Mouse (Mus musculus): ENCODE measurements at regions not wholly inside any gene's neighbourhood (a gene's known extent, or its start where the extent isn't known, plus 50 kb on each side); places are given as distances from the start of the nearest gene placed in this dataset.
A peak's percentile ranks its signal among the peaks of the same experiment; 100 is the strongest.

DNA sequence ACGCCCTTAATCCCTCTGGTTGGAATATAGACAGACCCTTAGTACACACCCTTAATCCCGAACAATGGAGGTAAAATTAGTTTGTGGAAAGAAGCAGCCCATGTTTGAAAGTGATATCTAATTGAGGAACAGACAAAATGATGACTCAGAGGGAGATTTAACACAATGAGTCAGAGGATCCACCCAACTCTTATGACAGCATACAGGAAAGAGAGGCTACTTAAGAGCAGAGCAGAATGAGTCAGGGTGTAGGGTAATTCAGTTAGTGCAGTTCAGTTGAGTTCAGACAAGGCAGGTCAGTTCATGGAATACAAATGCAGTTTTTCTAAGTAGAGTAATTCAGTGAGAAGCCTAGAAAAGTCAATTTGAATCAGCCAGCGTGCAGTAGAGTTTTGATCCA, 382.6 kb downstream of the Fat4 start (continued):
- TF ChIP-seq SMC3 (IDR thresholded peaks at IDR 0.05; ENCODE audit: low read depth, low read length) (no peak), HCFC1 (IDR thresholded peaks at IDR 0.05; ENCODE audit: low read depth, low read length) (no peak), JUN (IDR thresholded peaks at IDR 0.05; ENCODE audit: insufficient read depth, low read depth, low read length) (peak; percentile 93), GABPA (IDR thresholded peaks at IDR 0.05; ENCODE audit: insufficient replicate concordance, low read depth, low read length) (no peak), NELFE (IDR thresholded peaks at IDR 0.05; ENCODE audit: low read depth, low read length) (no peak), ETS1 (conservative IDR thresholded peaks at IDR 0.05; ENCODE audit: low read depth, low read length) (peak; percentile 86), MAFK (IDR thresholded peaks at IDR 0.05; ENCODE audit: insufficient replicate concordance, low read length) (0 out of 2 replicates have a peak, but pooled peaks have one; percentile 60), RCOR1 (conservative IDR thresholded peaks at IDR 0.05; ENCODE audit: low read depth, low read length) (peak; percentile 86; the same call in 1 of the 2 replicates), ZMIZ1 (IDR thresholded peaks at IDR 0.05; ENCODE audit: low read depth, low read length) (no peak)

DNA sequence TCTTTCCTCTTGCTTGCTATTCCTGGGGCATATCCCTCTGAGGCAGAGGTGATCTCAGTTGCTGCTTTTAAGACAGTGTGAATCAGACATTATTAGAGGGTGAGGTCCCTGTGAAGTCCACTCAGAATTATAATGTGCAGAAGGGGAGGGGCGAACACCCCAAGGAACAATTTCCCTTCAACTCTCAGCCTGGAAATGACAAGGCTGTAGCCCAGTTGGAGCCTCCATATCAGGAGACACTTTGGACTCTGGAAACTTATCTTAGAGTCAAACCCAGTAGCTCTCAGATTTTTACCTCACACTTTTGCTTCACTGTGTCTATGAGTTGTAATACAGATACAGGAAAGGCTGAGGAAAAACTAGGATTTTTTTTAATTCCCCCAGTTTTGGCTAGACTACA, 385.9 kb downstream of the Fat4 start:
- TF ChIP-seq ZC3H11A (IDR thresholded peaks at IDR 0.05; ENCODE audit: low read depth, low read length) (no peak), KAT2A (IDR thresholded peaks at IDR 0.05; ENCODE audit: insufficient replicate concordance, low read length) (no peak), MYC (IDR thresholded peaks at IDR 0.05; ENCODE audit: low read depth, low read length) (no peak), MEF2A (IDR thresholded peaks at IDR 0.05; ENCODE audit: borderline replicate concordance, low read depth, low read length) (no peak), EP300 (IDR thresholded peaks at IDR 0.05; ENCODE audit: low read length) (no peak), MAFK (IDR thresholded peaks at IDR 0.05; ENCODE audit: insufficient replicate concordance, low read length) (no peak), HCFC1 (IDR thresholded peaks at IDR 0.05; ENCODE audit: low read depth, low read length) (no peak), NRF1 (IDR thresholded peaks at IDR 0.05; ENCODE audit: low read depth, low read length) (no peak), ZKSCAN1 (IDR thresholded peaks at IDR 0.05; ENCODE audit: borderline replicate concordance, low read depth, low read length) (no peak), JUN (IDR thresholded peaks at IDR 0.05; ENCODE audit: insufficient read depth, low read depth, low read length) (no peak), ZNF384 (IDR thresholded peaks at IDR 0.05; ENCODE audit: low read depth, low read length) (no peak), BHLHE40 (IDR thresholded peaks at IDR 0.05; ENCODE audit: low read depth, low read length) (no peak), CHD1 (IDR thresholded peaks at IDR 0.05; ENCODE audit: low read depth, low read length) (no peak), JUND (conservative IDR thresholded peaks at IDR 0.05; ENCODE audit: low read depth, low read length) (no peak), CHD2 (IDR thresholded peaks at IDR 0.05; ENCODE audit: low read length) (no peak), SMC3 (IDR thresholded peaks at IDR 0.05; ENCODE audit: low read depth, low read length) (no peak), TBP (conservative IDR thresholded peaks at IDR 0.05; ENCODE audit: low read depth, low read length) (no peak)
- Histone ChIP-seq H3K4me2 (ENCODE audit: insufficient read depth, low read depth, poor library complexity, severe bottlenecking) (no peak overlapping the region), H3K4me1 (ENCODE audit: control insufficient read depth in 1 of 2, insufficient read depth in 2 of 2) (peaks cover 0 to 25% of the 10 kb centered on the region in 2 experiments; a peak in 2 of 4 replicates), H3K9ac (ENCODE audit: insufficient read depth, low read depth) (no peak overlapping the region), H3K79me2 (replicated peaks; ENCODE audit: control insufficient read depth, extremely low read depth, insufficient read depth, poor library complexity, severe bottlenecking) (no peaks in the 10 kb centered on the region), H3K9me3 (replicated peaks; ENCODE audit: low read length) (no peaks in the 10 kb centered on the region), H3K4me3 (replicated peaks in 1 of 3; ENCODE audit: low read depth in 2 of 3, low read length in 2 of 3, poor library complexity in 1 of 3) (no peak overlapping the region), H3K27me3 (replicated peaks) (no peaks in the 10 kb centered on the region), H3K36me3 (replicated peaks in 1 of 2; ENCODE audit: control insufficient read depth in 1 of 2, insufficient read depth in 1 of 2, low read length in 1 of 2) (no peaks in the 10 kb centered on the region), H3K27ac (ENCODE audit: insufficient read depth, low read depth) (no peak overlapping the region)
- dilution Hi-C loops (cut with MboI; ENCODE audit: extremely low pct_ligation_motif_present, extremely low pct_unique_long_range_greater_than_20kb, low sequenced_read_pairs) (no loop called here), in situ Hi-C loops (cut with MboI; ENCODE audit: low pct_ligation_motif_present, low pct_unique_long_range_greater_than_20kb, low sequenced_read_pairs) (no loop called here)
- no peak for DNase-seq (ENCODE audit: extremely low read depth)
